Mouse (Mus musculus): ENCODE data around the gene Tkt. TPM values are rescaled to one million over a fixed set of nuclear protein-coding genes. Genes with fewer than 3 reads are reported as not detected.

Tkt gene
- polyA plus RNA-seq, 1 experiment from 2014 or later, result 210 TPM

DNA sequence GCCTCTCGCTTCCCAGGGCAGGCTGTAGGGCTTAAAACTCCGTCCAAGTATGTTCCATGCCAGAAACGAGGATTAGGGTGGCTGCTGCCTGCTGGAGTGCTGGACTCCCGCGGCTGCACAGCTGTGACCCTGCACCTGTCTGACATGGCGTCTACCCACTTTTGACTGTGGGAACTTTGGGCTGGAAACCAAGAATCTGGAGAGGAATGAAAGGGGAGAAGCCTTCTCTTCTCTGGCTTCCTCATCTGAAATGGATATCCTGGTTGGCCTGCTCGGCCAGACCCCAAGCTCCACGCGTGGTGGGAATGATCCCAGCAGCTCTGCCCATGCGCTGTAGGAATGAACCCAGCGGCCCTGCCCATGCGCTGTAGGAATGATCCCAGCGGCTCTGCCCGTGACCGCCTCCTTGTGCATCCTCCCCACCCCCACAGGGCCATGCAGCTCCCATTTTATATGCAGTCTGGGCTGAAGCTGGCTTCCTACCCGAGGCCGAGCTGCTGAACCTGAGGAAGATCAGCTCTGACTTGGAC is 11.2 kb downstream of the Tkt start:
- ATAC-seq (ENCODE audit: low FRiP score), result no peak
- Histone ChIP-seq H3K27me3 (no peaks in the 10 kb centered on the region), H3K9me3 (replicated peaks) (no peaks in the 10 kb centered on the region), H3K27ac (no peak overlapping the region), H3K4me1 (no peaks in the 10 kb centered on the region; the same call in 1 of the 2 replicates), H3K4me3 (no peak overlapping the region), H3K4me2 (replicated peaks) (no peak overlapping the region), H3K36me3 (peaks cover 56% of the 10 kb centered on the region), H3K9ac (no peak overlapping the region)
- 86% methylated on average over 17 of the region's 17 CpGs for WGBS

DNA sequence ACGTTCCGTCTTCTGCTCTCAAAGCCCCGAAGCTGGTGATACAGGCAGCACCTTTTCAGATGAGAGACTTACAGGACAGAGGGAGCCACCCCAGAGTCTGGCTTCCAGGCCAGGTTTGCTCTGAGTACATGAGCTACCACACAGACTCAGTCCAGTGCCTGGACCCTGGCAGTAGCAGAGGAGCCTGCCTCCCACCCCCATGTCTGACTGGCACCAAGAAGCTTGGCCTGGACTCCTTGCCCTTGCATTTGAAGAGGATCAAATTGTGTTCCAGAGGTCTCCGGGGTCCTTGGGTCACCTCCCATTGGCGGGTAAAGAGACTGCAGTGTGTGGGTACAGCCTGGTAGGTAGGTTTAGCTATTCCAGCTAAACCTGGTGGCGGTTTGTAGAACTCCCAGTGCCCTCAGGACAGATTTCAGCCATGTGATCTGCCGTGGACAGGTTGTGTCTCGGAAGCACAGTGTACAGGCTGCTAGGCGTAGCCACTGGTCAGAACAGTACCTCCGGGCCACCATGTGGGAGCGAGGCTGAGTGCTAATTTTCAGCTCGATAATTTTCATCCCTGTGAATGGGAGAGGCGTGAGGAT is 12.7 kb downstream of the Tkt start:
- H3K9ac ChIP-seq, result no peak overlapping the region
- no peaks in the 10 kb centered on the region; the same call in 1 of the 2 replicates for H3K4me1 ChIP-seq
- 92% methylated on average over 13 of the region's 13 CpGs for WGBS
- no peak overlapping the region for H3K4me3 ChIP-seq
- no peaks in the 10 kb centered on the region for H3K27me3 ChIP-seq
- peaks cover 70% of the 10 kb centered on the region for H3K36me3 ChIP-seq
- H3K27ac ChIP-seq, result peak overlapping the region; percentile 55; the same call in 1 of the 2 replicates
- H3K9me3 ChIP-seq (replicated peaks), result no peaks in the 10 kb centered on the region
- no peak for ATAC-seq (ENCODE audit: low FRiP score)
- no peak overlapping the region for H3K4me2 ChIP-seq (replicated peaks)

DNA sequence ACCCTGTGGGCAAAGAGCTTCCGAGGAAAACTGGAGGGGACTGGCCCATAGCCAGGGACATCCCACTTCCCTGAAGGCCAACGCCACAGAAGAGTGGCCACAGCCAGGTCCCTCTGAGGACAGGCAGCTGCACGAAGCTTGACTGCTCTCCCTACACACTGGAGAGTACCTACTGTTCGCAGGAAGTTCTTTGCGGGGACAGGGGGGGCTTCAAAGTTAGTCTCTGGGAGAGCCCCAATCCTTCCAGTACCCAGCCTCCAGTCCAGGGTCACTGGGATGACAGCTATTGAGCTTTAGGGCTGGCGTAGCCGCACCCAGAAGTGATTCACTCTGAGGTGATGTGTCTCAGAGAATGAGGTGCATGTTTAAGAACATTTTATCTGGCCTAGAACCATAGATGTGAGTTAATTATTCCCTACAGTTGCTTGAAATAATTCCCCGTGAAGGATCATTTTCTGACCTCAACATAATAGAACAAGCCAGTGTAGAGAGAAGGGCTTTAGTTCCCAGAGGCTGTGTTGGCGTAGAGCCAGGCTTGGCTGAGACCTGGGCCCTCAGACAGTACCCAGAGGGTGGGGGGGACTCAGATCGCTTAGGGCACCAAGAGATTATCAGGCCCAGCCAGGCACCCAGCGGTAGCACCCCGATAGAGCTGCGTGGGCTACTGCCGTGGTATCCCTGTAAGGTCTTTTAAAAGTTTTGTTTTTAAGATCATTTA is 13.5 kb downstream of the Tkt start:
- no peak overlapping the region for H3K4me2 ChIP-seq (replicated peaks)
- no peak overlapping the region for H3K9ac ChIP-seq
- peak; percentile 74; the same call in 1 of the 2 replicates for ATAC-seq (ENCODE audit: low FRiP score)
- H3K36me3 ChIP-seq, result peaks cover 74% of the 10 kb centered on the region
- H3K9me3 ChIP-seq (replicated peaks), result no peaks in the 10 kb centered on the region
- no peaks in the 10 kb centered on the region; the same call in 1 of the 2 replicates for H3K4me1 ChIP-seq
- H3K4me3 ChIP-seq, result no peak overlapping the region
- H3K27me3 ChIP-seq, result no peaks in the 10 kb centered on the region
- WGBS, result 85% methylated on average over 14 of the region's 14 CpGs
- H3K27ac ChIP-seq, result peak overlapping the region; percentile 55; the same call in 1 of the 2 replicates

DNA sequence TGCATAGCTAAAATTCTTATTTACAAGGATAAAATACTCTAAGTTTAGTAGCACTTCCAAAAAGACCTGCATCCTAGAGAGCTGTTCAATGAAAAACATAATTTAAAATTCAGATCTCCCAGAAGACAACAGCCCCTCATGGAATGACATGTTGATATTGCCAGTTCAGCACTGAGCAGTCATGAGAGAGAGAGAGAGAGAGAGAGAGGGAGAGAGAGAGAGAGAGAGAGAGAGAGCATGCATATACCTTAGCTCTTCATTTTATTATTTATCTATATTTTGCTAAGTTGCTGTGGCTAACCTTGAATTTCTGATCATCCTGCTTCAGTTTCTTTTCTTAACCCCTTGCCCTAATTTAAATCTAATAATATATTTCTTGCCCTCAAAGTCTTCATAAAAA is 14.2 kb downstream of the Tkt start:
- H3K9me3 ChIP-seq (replicated peaks), result no peaks in the 10 kb centered on the region
- no peak for ATAC-seq (ENCODE audit: low FRiP score)
- no peak overlapping the region for H3K4me3 ChIP-seq
- peaks cover 81% of the 10 kb centered on the region for H3K36me3 ChIP-seq
- H3K4me2 ChIP-seq (replicated peaks), result no peak overlapping the region
- no peaks in the 10 kb centered on the region for H3K27me3 ChIP-seq
- H3K4me1 ChIP-seq, result no peaks in the 10 kb centered on the region; the same call in 1 of the 2 replicates
- no peak overlapping the region for H3K27ac ChIP-seq
- H3K9ac ChIP-seq, result no peak overlapping the region

DNA sequence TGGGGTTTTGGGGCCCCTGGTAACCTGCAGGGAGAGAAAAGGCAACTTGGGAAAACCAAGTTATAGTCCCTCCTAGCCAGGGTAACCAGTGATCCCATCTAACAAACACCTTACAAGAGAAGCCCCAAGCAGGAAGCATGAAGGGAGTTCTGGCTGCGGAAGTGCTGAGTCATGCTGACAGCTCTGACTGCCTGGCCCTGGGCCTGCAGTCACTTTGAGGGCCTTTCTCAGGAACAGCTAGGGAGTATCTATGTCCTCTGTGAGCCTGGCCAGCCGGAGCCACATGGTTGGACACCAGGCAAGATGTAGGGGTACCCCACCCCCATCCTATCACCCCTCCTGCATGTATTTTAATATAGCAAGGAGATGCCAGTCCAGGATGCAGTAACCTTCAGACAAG is 16.3 kb downstream of the Tkt start:
- no peak overlapping the region for H3K4me3 ChIP-seq
- no peak overlapping the region for H3K9ac ChIP-seq
- no peak for ATAC-seq (ENCODE audit: low FRiP score)
- H3K27ac ChIP-seq, result no peak overlapping the region
- 92% methylated on average over 2 of the region's 2 CpGs for WGBS
- no peak overlapping the region for H3K4me2 ChIP-seq (replicated peaks)
- H3K4me1 ChIP-seq, result no peaks in the 10 kb centered on the region; the same call in 1 of the 2 replicates
- H3K36me3 ChIP-seq, result peaks cover 88% of the 10 kb centered on the region
- H3K27me3 ChIP-seq, result no peaks in the 10 kb centered on the region
- H3K9me3 ChIP-seq (replicated peaks), result no peaks in the 10 kb centered on the region

DNA sequence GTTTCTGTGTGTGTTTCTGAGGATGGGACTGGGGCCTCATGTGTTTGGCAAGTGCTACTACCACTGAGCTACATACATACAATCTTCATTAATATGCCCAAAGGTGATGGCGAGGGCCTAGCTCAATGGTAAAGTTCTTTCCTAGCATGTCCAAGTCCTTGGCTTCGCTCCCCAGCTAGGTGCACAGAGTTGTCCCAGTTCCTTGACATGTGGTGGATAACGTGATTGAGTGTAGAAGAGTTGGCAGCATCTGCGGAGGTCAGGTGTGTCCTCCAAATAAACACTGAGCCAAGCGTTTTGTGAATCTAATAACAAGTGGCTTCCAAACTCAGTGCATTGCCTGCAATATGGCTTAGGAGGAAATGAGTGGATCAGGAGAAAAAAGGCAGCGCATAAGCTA is 18.2 kb downstream of the Tkt start:
- WGBS, result 96% methylated on average over 6 of the region's 6 CpGs
- ATAC-seq (ENCODE audit: low FRiP score), result no peak
- peaks cover 87% of the 10 kb centered on the region for H3K36me3 ChIP-seq

DNA sequence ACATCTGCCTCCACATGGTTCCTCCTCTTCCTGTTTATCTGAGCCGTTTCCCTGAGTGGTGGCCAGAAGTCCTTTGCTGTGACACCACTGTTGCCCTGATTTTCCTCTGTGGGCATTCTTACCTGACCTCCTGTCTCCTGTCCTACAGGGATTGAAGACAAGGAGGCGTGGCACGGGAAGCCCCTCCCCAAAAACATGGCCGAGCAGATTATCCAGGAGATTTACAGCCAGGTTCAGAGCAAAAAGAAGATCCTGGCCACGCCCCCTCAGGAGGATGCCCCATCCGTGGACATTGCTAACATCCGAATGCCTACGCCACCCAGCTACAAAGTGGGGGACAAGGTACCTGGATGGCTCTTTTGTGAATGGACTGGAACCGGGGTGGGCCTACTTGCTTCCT is 19.9 kb downstream of the Tkt start:
- Histone ChIP-seq H3K27ac (no peak overlapping the region), H3K36me3 (peaks cover 96% of the 10 kb centered on the region), H3K4me3 (no peak overlapping the region), H3K9ac (no peak overlapping the region), H3K4me1 (no peaks in the 10 kb centered on the region), H3K4me2 (replicated peaks) (no peak overlapping the region), H3K27me3 (no peaks in the 10 kb centered on the region), H3K9me3 (replicated peaks) (no peaks in the 10 kb centered on the region)
- WGBS, result 93% methylated on average over 9 of the region's 9 CpGs
- no peak for ATAC-seq (ENCODE audit: low FRiP score)

More for the DNA sequence above, 18.2 kb downstream of the Tkt start:
- Histone ChIP-seq H3K4me3 (no peak overlapping the region), H3K4me1 (no peaks in the 10 kb centered on the region; the same call in 1 of the 2 replicates), H3K27me3 (no peaks in the 10 kb centered on the region), H3K4me2 (replicated peaks) (no peak overlapping the region), H3K27ac (no peak overlapping the region), H3K9ac (no peak overlapping the region), H3K9me3 (replicated peaks) (no peaks in the 10 kb centered on the region)

DNA sequence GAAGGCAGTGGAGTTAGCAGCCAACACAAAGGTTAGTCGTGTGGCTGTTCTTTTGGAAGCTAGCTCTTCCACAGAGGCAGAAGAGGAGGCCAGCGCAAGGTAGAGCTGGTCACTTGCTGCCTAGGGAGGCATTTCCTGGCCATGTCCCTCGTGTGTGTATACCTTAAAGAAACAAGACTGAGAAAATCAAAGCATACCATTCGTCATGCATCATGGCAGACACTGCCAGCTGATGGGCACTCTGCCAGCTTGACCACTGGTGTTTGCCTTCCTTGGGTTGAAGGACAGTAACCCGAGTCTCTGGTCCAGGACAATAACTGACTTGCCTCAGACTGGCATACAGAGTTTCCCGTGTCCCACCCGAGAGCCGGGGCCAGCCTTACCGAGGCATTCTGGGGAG is 22.1 kb downstream of the Tkt start:
- no peaks in the 10 kb centered on the region for H3K27me3 ChIP-seq
- no peak overlapping the region for H3K4me3 ChIP-seq
- no peak overlapping the region for H3K4me2 ChIP-seq (replicated peaks)
- H3K27ac ChIP-seq, result no peak overlapping the region
- no peaks in the 10 kb centered on the region for H3K4me1 ChIP-seq
- H3K36me3 ChIP-seq, result peaks cover 94% of the 10 kb centered on the region
- no peak overlapping the region for H3K9ac ChIP-seq
- WGBS, result 90% methylated on average over 9 of the region's 9 CpGs
- no peaks in the 10 kb centered on the region for H3K9me3 ChIP-seq (replicated peaks)
- no peak for ATAC-seq (ENCODE audit: low FRiP score)

DNA sequence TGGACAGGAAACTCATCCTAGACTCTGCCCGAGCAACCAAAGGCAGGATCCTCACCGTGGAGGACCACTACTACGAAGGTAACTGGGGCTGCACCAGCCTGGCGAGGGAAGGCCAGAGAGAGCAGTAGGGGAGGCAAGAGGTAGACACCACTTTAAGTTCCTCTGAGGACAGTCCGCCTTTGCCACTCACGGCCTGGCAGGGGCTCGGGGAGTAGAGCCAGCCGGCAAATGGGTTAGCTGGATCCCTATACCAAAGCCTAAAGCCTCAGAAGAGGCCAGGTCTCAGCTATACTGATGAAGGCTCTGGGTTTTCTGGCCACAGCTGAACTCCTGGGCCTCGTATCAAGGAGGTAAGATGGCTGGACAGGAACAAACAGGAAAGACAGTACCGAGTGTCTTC is 24.1 kb downstream of the Tkt start:
- H3K27me3 ChIP-seq, result no peaks in the 10 kb centered on the region
- H3K36me3 ChIP-seq, result peaks cover 83% of the 10 kb centered on the region
- H3K27ac ChIP-seq, result no peak overlapping the region
- no peak overlapping the region for H3K9ac ChIP-seq
- no peaks in the 10 kb centered on the region for H3K9me3 ChIP-seq (replicated peaks)
- 91% methylated on average over 10 of the region's 10 CpGs for WGBS
- H3K4me3 ChIP-seq, result no peak overlapping the region
- H3K4me1 ChIP-seq, result no peaks in the 10 kb centered on the region
- no peak overlapping the region for H3K4me2 ChIP-seq (replicated peaks)
- no peak for ATAC-seq (ENCODE audit: low FRiP score)

DNA sequence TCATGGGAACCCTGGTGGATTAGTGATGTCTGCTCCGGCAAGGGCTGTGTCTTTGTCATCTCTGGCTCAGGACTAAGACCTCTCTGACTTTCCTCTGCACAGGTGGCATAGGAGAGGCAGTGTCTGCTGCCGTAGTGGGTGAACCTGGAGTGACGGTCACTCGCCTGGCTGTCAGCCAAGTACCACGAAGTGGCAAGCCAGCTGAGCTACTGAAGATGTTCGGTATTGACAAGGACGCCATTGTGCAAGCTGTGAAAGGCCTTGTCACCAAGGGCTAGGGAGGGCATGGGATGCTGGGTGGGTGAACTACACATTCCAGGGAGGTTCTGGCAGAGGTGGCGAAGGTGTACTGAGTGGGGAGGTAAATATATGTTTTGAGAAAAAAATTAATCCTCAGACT is 25.1 kb downstream of the Tkt start:
- no peak overlapping the region for H3K4me2 ChIP-seq (replicated peaks)
- WGBS, result 77% methylated on average over 8 of the region's 8 CpGs
- H3K9me3 ChIP-seq (replicated peaks), result no peaks in the 10 kb centered on the region
- H3K36me3 ChIP-seq, result peaks cover 73% of the 10 kb centered on the region
- H3K4me3 ChIP-seq, result no peak overlapping the region
- no peak overlapping the region for H3K9ac ChIP-seq
- no peaks in the 10 kb centered on the region for H3K27me3 ChIP-seq
- no peak for ATAC-seq (ENCODE audit: low FRiP score)
- no peaks in the 10 kb centered on the region for H3K4me1 ChIP-seq
- H3K27ac ChIP-seq, result no peak overlapping the region

DNA sequence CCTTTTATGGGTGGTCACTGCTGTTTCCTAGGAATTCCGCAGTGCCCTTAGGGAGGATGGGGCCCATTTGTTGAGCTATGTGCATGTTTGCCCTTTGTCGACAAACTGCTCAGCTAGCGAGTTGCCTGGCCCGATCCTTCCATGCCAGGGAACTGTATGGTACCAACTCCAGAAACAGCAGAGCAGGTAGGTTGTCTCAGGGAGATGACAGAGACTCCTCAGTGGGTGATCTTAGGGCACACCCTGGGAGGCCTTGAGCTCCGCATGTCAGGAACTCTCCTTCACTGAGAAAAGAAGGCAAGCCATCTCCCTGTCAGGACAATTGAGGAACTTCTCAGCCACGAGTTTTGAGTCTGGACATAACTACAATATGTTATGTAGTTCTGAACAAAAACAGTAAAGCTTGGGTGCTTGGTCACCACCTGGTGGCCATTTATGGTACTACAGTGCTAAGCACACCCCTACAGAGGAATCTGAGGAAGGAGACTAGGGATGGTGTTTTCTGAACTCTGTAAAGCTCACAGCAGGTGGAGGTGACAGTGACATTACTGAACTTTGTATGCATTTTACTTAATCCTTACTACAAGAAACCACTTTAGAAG is 25.9 kb downstream of the Tkt start:
- H3K4me3 ChIP-seq, result no peak overlapping the region
- H3K27ac ChIP-seq, result no peak overlapping the region
- no peaks in the 10 kb centered on the region for H3K9me3 ChIP-seq (replicated peaks)
- no peak overlapping the region for H3K4me2 ChIP-seq (replicated peaks)
- no peak; the same call in 1 of the 2 replicates for ATAC-seq (ENCODE audit: low FRiP score)
- WGBS, result 75% methylated on average over 6 of the region's 6 CpGs
- H3K36me3 ChIP-seq, result peaks cover 65% of the 10 kb centered on the region
- no peak overlapping the region for H3K9ac ChIP-seq
- no peaks in the 10 kb centered on the region for H3K27me3 ChIP-seq
- H3K4me1 ChIP-seq, result no peaks in the 10 kb centered on the region

DNA sequence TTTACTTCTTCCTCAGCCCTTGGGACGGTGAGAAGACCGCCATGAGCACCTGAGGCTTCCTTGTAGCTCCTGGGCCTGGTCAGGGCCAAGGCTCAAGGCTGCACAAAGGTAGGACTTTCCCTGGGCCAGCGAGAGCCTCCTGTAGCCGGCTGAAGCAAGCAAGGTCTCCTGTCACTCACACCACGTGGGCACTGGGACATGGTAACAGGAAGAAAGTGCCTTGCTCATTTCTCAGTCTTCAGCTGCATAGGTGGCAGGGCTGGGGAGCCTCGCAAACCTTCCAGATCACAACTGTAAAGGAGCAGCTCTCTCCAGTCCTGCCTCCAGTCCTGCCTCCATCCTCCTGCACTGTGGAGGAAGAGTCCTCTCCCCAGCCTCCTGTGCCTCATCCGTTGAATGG is 27.6 kb downstream of the Tkt start:
- H3K36me3 ChIP-seq, result peaks cover 49% of the 10 kb centered on the region
- ATAC-seq (ENCODE audit: low FRiP score), result no peak
- no peak overlapping the region for H3K4me2 ChIP-seq (replicated peaks)
- no peak overlapping the region for H3K9ac ChIP-seq
- 77% methylated on average over 7 of the region's 7 CpGs for WGBS
- H3K4me3 ChIP-seq, result no peak overlapping the region
- H3K4me1 ChIP-seq, result peaks cover 4% of the 10 kb centered on the region; the same call in 1 of the 2 replicates
- H3K27me3 ChIP-seq, result no peaks in the 10 kb centered on the region
- no peaks in the 10 kb centered on the region for H3K9me3 ChIP-seq (replicated peaks)
- no peak overlapping the region for H3K27ac ChIP-seq
